Mouse (Mus musculus): Measurements from ENCODE around the gene Mfsd13b. TPM values are rescaled to one million over a fixed set of nuclear protein-coding genes. Genes with fewer than 3 reads are reported as not detected.
"Not testable (repeated sequence)": the region's sequence is repeated elsewhere in the genome, so short reads cannot be mapped to it uniquely, and the experiment has no call there.

The Mfsd13b gene
- polyA plus RNA-seq, 2 experiments = 0.04 TPM; not detected in 1

- ATAC-seq (ENCODE audit: insufficient read depth) (peak; percentile 86), DNase-seq (ENCODE audit: low read depth in 3 of 3, low spot score in 3 of 3) (peak in 1 of 3 experiments; percentile 27)
- Histone ChIP-seq H3K27me3 (ENCODE audit: control insufficient read depth, insufficient read depth, low read length) (no peaks in the 10 kb centered on the region; the same call in 1 of the 2 replicates), H3K9ac (replicated peaks) (no peak overlapping the region; the same call in 1 of the 2 replicates), H3K27ac (peak overlapping the region; percentile 21; the same call in 1 of the 2 replicates), H3K4me3 (ENCODE audit: insufficient read depth in 1 of 2, low read depth in 2 of 2, low read length in 2 of 2) (no peak overlapping the region), H3K9me3 (ENCODE audit: control insufficient read depth, low read length) (no peaks in the 10 kb centered on the region), H3K4me1 (replicated peaks; ENCODE audit: control insufficient read depth in 2 of 2, insufficient read depth in 2 of 2, low read length in 1 of 2) (peaks cover 9 to 10% of the 10 kb centered on the region in 2 experiments), H3K36me3 (replicated peaks; ENCODE audit: control insufficient read depth, insufficient read depth, low read depth) (no peaks in the 10 kb centered on the region), H3K4me2 (ENCODE audit: low read depth) (peak overlapping the region; percentile 32)
- TF ChIP-seq EP300 (IDR thresholded peaks at IDR 0.05; ENCODE audit: low read depth) (peak; percentile 28; the same call in 1 of the 2 replicates), CTCF (IDR thresholded peaks at IDR 0.05; ENCODE audit: low read depth) (no peak)
- WGBS (ENCODE audit: insufficient replicate concordance) = 27% methylated on average over 6 of the region's 6 CpGs
Measured at GRCm38 (mm10) chr7:121025221-121026008, 43.1 kb downstream of the Mfsd13b start.

- WGBS (ENCODE audit: insufficient replicate concordance) = 50% methylated on average over 3 of the region's 3 CpGs
- H3K27me3 ChIP-seq (ENCODE audit: control insufficient read depth, insufficient read depth, low read length) = no peaks in the 10 kb centered on the region; the same call in 1 of the 2 replicates
- ATAC-seq (ENCODE audit: insufficient read depth) (no peak), DNase-seq (ENCODE audit: low read depth in 3 of 3, low spot score in 3 of 3) (no peak)
- no peaks in the 10 kb centered on the region for H3K9me3 ChIP-seq (ENCODE audit: control insufficient read depth, low read length)
- H3K27ac ChIP-seq = no peak overlapping the region
- no peaks in the 10 kb centered on the region for H3K36me3 ChIP-seq (replicated peaks; ENCODE audit: control insufficient read depth, insufficient read depth, low read depth)
- TF ChIP-seq CTCF (IDR thresholded peaks at IDR 0.05; ENCODE audit: low read depth) (no peak), EP300 (IDR thresholded peaks at IDR 0.05; ENCODE audit: low read depth) (no peak)
- no peak overlapping the region for H3K4me3 ChIP-seq (ENCODE audit: insufficient read depth in 1 of 2, low read depth in 2 of 2, low read length in 2 of 2)
- no peak overlapping the region for H3K4me2 ChIP-seq (ENCODE audit: low read depth)
- H3K9ac ChIP-seq (replicated peaks) = no peak overlapping the region
- peaks cover 9 to 10% of the 10 kb centered on the region in 2 experiments for H3K4me1 ChIP-seq (replicated peaks; ENCODE audit: control insufficient read depth in 2 of 2, insufficient read depth in 2 of 2, low read length in 1 of 2)
Measured at GRCm38 (mm10) chr7:121026300-121026699, 44.0 kb downstream of the Mfsd13b start.

DNA sequence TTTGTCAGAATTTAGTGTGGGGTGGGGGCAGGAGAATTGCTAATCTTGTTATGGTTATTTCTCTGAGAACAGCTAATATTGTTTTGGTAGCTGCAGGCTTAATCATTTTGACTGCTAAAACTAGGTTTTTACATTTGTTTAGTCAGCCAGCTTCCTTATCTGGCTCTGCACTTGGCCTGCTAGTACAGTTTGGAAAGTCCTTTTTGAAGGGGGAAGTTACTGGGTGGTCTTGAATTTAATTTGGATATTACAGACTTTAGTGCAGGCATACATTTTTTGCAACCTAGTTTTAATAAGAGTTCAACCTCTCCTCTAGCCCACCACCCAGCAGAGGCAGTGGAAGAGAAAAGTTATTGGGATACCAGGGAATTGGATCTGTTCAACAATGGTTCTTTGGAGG is 47.6 kb downstream of the Mfsd13b start:
- H3K4me3 ChIP-seq (ENCODE audit: insufficient read depth in 1 of 2, low read depth in 2 of 2, low read length in 2 of 2); H3K27me3 ChIP-seq (ENCODE audit: control insufficient read depth, insufficient read depth, low read length); H3K27ac ChIP-seq; H3K4me2 ChIP-seq (ENCODE audit: low read depth); H3K36me3 ChIP-seq (replicated peaks; ENCODE audit: control insufficient read depth, insufficient read depth, low read depth); DNase-seq (ENCODE audit: low read depth in 3 of 3, low spot score in 3 of 3); H3K9ac ChIP-seq (replicated peaks); ATAC-seq (ENCODE audit: insufficient read depth); H3K9me3 ChIP-seq (ENCODE audit: control insufficient read depth, low read length): not testable (repeated sequence)
- peaks cover 8 to 13% of the 10 kb centered on the region in 2 experiments; a peak in 3 of 4 replicates for H3K4me1 ChIP-seq (replicated peaks; ENCODE audit: control insufficient read depth in 2 of 2, insufficient read depth in 2 of 2, low read length in 1 of 2)

DNA sequence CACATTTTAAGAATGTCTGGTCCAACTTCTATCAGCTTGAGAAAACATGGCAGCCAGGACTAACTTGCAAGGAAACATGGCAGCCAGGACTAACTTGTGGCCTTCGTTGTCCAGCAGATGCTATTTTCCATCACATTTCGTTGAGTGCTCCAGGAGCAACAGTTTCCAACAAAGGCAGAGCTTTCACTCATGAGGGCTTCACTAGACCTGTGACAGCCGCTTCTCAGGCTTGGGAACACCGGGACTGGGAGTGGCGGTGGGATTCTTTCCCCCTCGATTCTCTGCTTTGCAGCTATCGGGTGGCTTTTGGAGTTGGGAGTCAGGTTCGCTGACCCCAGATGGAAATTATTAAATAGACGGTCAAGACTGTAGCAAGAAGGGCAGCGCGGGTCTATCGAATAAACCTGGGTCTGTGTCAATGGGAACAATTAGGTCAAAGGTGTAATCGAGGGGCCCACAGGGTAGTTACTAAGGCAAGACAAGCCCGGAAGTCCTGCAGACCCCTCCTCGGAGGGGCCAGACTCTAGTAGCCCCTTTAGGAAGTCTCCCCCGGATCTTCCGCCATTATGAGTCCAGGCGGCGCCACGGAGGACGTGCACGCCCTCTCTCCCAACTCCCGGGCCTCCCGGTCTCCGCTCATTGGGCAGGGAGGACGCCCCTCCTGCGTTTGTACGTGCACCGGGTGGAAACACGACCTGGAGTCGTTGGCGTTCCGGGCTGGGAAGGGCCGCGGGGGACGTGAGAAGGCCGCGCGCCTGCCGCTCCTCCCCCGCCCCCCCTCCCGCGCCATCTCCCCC is 51.7 kb downstream of the Mfsd13b start, which contains the start of gene Mettl9:
Gene Mettl9, plus strand, starts transcription at position 590 of the 797 bp plus-strand sequence.
- ATAC-seq (ENCODE audit: insufficient read depth) (peak; percentile 97), DNase-seq (ENCODE audit: low read depth in 3 of 3, low spot score in 3 of 3) (peak; percentile 91 to 92 (median 91))
- Histone ChIP-seq H3K27me3 (ENCODE audit: control insufficient read depth, insufficient read depth, low read length) (no peaks in the 10 kb centered on the region; the same call in 1 of the 2 replicates), H3K27ac (peak within 1 kb of the TSS; percentile 45), H3K9ac (replicated peaks) (peak within 1 kb of the TSS; percentile 86), H3K9me3 (ENCODE audit: control insufficient read depth, low read length) (no peaks in the 10 kb centered on the region), H3K4me2 (ENCODE audit: low read depth) (peak within 1 kb of the TSS; percentile 79), H3K36me3 (replicated peaks; ENCODE audit: control insufficient read depth, insufficient read depth, low read depth) (no peaks in the 10 kb centered on the region), H3K4me3 (ENCODE audit: insufficient read depth in 1 of 2, low read depth in 2 of 2, low read length in 2 of 2) (peak within 1 kb of the TSS; percentile 70 to 76), H3K4me1 (replicated peaks; ENCODE audit: control insufficient read depth in 2 of 2, insufficient read depth in 2 of 2, low read length in 1 of 2) (peaks cover 3 to 11% of the 10 kb centered on the region in 2 experiments; a peak in 3 of 4 replicates)
- TF ChIP-seq EP300 (IDR thresholded peaks at IDR 0.05; ENCODE audit: low read depth) (0 out of 2 replicates have a peak, but pooled peaks have one; percentile 20), CTCF (IDR thresholded peaks at IDR 0.05; ENCODE audit: low read depth) (no peak; the same call in 1 of the 2 replicates)
- WGBS (ENCODE audit: insufficient replicate concordance) = 5% methylated on average over 33 of the region's 43 CpGs

Measured in liver, embryonic 14.5 days (tissue).